Mouse (Mus musculus) heart, adult 2 months (tissue): ENCODE data around the gene Vmp1.

Experiments
- CTCF ChIP-seq: fragments of 200-600 bp; IDR thresholded peaks from 2 replicates; pipeline ENCODE4 v1.8.1; 2022; ENCODE audit warnings: antibody characterized with exemption, mild to moderate bottlenecking, moderate library complexity
- EP300 ChIP-seq: fragments of 200-500 bp; IDR thresholded peaks from 2 replicates; pipeline ENCODE4 v1.6.1; 2011; ENCODE audit warnings: low read depth, low read length, control low read depth; ENCODE audit not compliant: insufficient read depth

- no peak for TF ChIP-seq CTCF
- no peak for TF ChIP-seq EP300
Measured at GRCm38 (mm10) chr11:86621139-86621538, 62.5 kb downstream of the Vmp1 start.
